Mouse (Mus musculus) MEL (cell line): ENCODE measurements around the gene Trir. TPM values are rescaled to one million over a fixed set of nuclear protein-coding genes. Genes with fewer than 3 reads are reported as not detected.
A peak's percentile ranks its signal among the peaks of the same experiment; 100 is the strongest.

Experiments
- DNase-seq: peaks from one replicate; pipeline ENCODE4 v3.0.0; 2011; ENCODE audit warnings: low read depth, low spot score
- H3K27ac ChIP-seq: 2 replicates; pipeline ENCODE4 v1.5.1; 2012; ENCODE audit warnings: low read depth, mild to moderate bottlenecking, control low read depth, low read length, moderate library complexity; ENCODE audit not compliant: control insufficient read depth
- H3K27me3 ChIP-seq, 2 experiments: fragments of 150-350 bp in 1 of 2; sonication (generic) in 1 of 2; 2 replicates each; pipeline ENCODE4 v1.6.1; 2012; ENCODE audit warnings: low read length in 2 of 2, mild to moderate bottlenecking in 2 of 2, improper control_type of control experiment in 1 of 2, moderate library complexity in 1 of 2; ENCODE audit not compliant: insufficient read depth in 2 of 2, control insufficient read depth in 1 of 2
- H3K36me3 ChIP-seq, 2 experiments: 2 replicates each; pipeline ENCODE4 v1.6.1; 2012 to 2014; ENCODE audit warnings: low read length in 2 of 2, improper control_type of control experiment in 1 of 2, inconsistent platforms in 1 of 2, mild to moderate bottlenecking in 1 of 2; ENCODE audit not compliant: insufficient read depth in 2 of 2, control insufficient read depth in 1 of 2
- H3K4me1 ChIP-seq, 2 experiments: fragments of 150-350 bp in 1 of 2; sonication (generic) in 1 of 2; 2 replicates each; pipeline ENCODE4 v1.6.1; 2012; ENCODE audit warnings: low read length in 2 of 2, improper control_type of control experiment in 1 of 2, mild to moderate bottlenecking in 1 of 2; ENCODE audit not compliant: insufficient read depth in 2 of 2, control insufficient read depth in 1 of 2
- H3K4me3 ChIP-seq, 2 experiments: fragments of 150-350 bp in 1 of 2; sonication (generic) in 1 of 2; 2 replicates each; pipeline ENCODE4 v1.5.1; 2012; ENCODE audit warnings: low read depth in 2 of 2, low read length in 2 of 2, mild to moderate bottlenecking in 2 of 2, moderate library complexity in 2 of 2, control low read depth in 1 of 2, improper control_type of control experiment in 1 of 2; ENCODE audit not compliant: control insufficient read depth in 1 of 2, insufficient read depth in 1 of 2
- H3K79me2 ChIP-seq: 2 replicates; pipeline ENCODE4 v1.6.1; 2012; ENCODE audit warnings: mild to moderate bottlenecking, low read length, moderate library complexity; ENCODE audit not compliant: control insufficient read depth, poor library complexity, insufficient read depth
- H3K9ac ChIP-seq: 2 replicates; pipeline ENCODE4 v1.6.1; 2012; ENCODE audit warnings: low read depth, mild to moderate bottlenecking, control low read depth, low read length, moderate library complexity; ENCODE audit not compliant: control insufficient read depth, poor library complexity, severe bottlenecking
- H3K9me3 ChIP-seq: fragments of 150-350 bp; sonication (generic); replicated peaks from 2 replicates; pipeline ENCODE4 v1.6.1; 2012; ENCODE audit warnings: mild to moderate bottlenecking, low read length, improper control_type of control experiment, moderate library complexity; ENCODE audit not compliant: insufficient read depth
- BHLHE40 ChIP-seq: IDR thresholded peaks from 2 replicates; pipeline ENCODE4 v1.6.1; 2012; ENCODE audit warnings: low read depth, mild to moderate bottlenecking, inconsistent platforms, low read length, improper control_type of control experiment, borderline replicate concordance
- CTCF ChIP-seq, 3 experiments: IDR thresholded peaks in 2 of 3; conservative IDR thresholded peaks in 1 of 3; 2 replicates each; pipeline ENCODE4 v1.5.1; 2011 to 2012; ENCODE audit warnings: low read length in 3 of 3, low read depth in 2 of 3, mild to moderate bottlenecking in 2 of 3, improper control_type of control experiment in 1 of 3, inconsistent platforms in 1 of 3, mixed read lengths in 1 of 3, moderate library complexity in 1 of 3; ENCODE audit not compliant: control insufficient read depth in 1 of 3, insufficient read depth in 1 of 3, poor library complexity in 1 of 3, severe bottlenecking in 1 of 3
- E2F4 ChIP-seq: IDR thresholded peaks from 2 replicates; pipeline ENCODE4 v1.6.1; 2011; ENCODE audit warnings: low read depth, low read length, improper control_type of control experiment, borderline replicate concordance
- ELF1 ChIP-seq: IDR thresholded peaks from 2 replicates; pipeline ENCODE4 v1.6.1; 2014; ENCODE audit warnings: low read depth, mild to moderate bottlenecking, inconsistent platforms, low read length, improper control_type of control experiment, moderate library complexity
- EP300 ChIP-seq, 2 experiments: IDR thresholded peaks; 2 replicates each; pipeline ENCODE4 v1.6.1; 2011; ENCODE audit warnings: improper control_type of control experiment in 2 of 2, low read length in 2 of 2, low read depth in 1 of 2, mild to moderate bottlenecking in 1 of 2
- ETS1 ChIP-seq: IDR thresholded peaks from 2 replicates; pipeline ENCODE4 v1.6.1; 2012; ENCODE audit warnings: low read depth, mild to moderate bottlenecking, inconsistent platforms, low read length, improper control_type of control experiment, moderate library complexity
- GATA1 ChIP-seq: IDR thresholded peaks from 2 replicates; pipeline ENCODE4 v1.6.1; 2011; ENCODE audit warnings: low read depth, low read length, improper control_type of control experiment
- HCFC1 ChIP-seq: IDR thresholded peaks from 2 replicates; pipeline ENCODE4 v1.6.1; 2012; ENCODE audit warnings: low read depth, mild to moderate bottlenecking, inconsistent platforms, low read length, improper control_type of control experiment, moderate library complexity
- JUND ChIP-seq: IDR thresholded peaks from 2 replicates; pipeline ENCODE4 v1.6.1; 2011; ENCODE audit warnings: low read depth, mild to moderate bottlenecking, improper control_type of control experiment, low read length
- KAT2A ChIP-seq: conservative IDR thresholded peaks from 2 replicates; pipeline ENCODE4 v1.6.1; 2012; ENCODE audit warnings: low read depth, low read length, improper control_type of control experiment, inconsistent platforms
- MAFK ChIP-seq: IDR thresholded peaks from 2 replicates; pipeline ENCODE4 v1.6.1; 2011; ENCODE audit warnings: low read depth, mild to moderate bottlenecking, low read length, improper control_type of control experiment, borderline replicate concordance
- MAX ChIP-seq: IDR thresholded peaks from 2 replicates; pipeline ENCODE4 v1.6.1; 2011; ENCODE audit warnings: low read length, improper control_type of control experiment
- MAZ ChIP-seq: IDR thresholded peaks from 2 replicates; pipeline ENCODE4 v1.6.1; 2012; ENCODE audit warnings: low read depth, mild to moderate bottlenecking, inconsistent platforms, low read length, improper control_type of control experiment
- MEF2A ChIP-seq: IDR thresholded peaks from 2 replicates; pipeline ENCODE4 v1.6.1; 2014; ENCODE audit warnings: low read depth, mild to moderate bottlenecking, inconsistent platforms, low read length, improper control_type of control experiment; ENCODE audit not compliant: poor library complexity, insufficient replicate concordance, severe bottlenecking; ENCODE audit errors: extremely low read depth
- MXI1 ChIP-seq: IDR thresholded peaks from 2 replicates; pipeline ENCODE4 v1.6.1; 2011; ENCODE audit warnings: mild to moderate bottlenecking, low read depth, low read length, improper control_type of control experiment
- MYC ChIP-seq: IDR thresholded peaks from 2 replicates; pipeline ENCODE4 v1.6.1; 2011; ENCODE audit warnings: low read depth, mild to moderate bottlenecking, low read length, improper control_type of control experiment, moderate library complexity
- NELFE ChIP-seq: IDR thresholded peaks from 2 replicates; pipeline ENCODE4 v1.6.1; 2011; ENCODE audit warnings: low read depth, low read length, improper control_type of control experiment
- POLR2A ChIP-seq, 2 experiments: IDR thresholded peaks; 2 replicates each; pipeline ENCODE4 v1.6.1; 2011 to 2012; ENCODE audit warnings: low read length in 2 of 2, mild to moderate bottlenecking in 2 of 2, control low read depth in 1 of 2, improper control_type of control experiment in 1 of 2, low read depth in 1 of 2, moderate library complexity in 1 of 2; ENCODE audit not compliant: control insufficient read depth in 1 of 2, insufficient read depth in 1 of 2, poor library complexity in 1 of 2
- POLR2AphosphoS2 ChIP-seq: IDR thresholded peaks from 2 replicates; pipeline ENCODE4 v1.6.1; 2011; ENCODE audit warnings: low read length, improper control_type of control experiment
- RCOR1 ChIP-seq: IDR thresholded peaks from 2 replicates; pipeline ENCODE4 v1.6.1; 2012; ENCODE audit warnings: low read depth, mild to moderate bottlenecking, inconsistent platforms, low read length, improper control_type of control experiment
- SMC3 ChIP-seq: IDR thresholded peaks from 2 replicates; pipeline ENCODE4 v1.6.1; 2011; ENCODE audit warnings: low read depth, low read length, improper control_type of control experiment
- TBP ChIP-seq: IDR thresholded peaks from 2 replicates; pipeline ENCODE4 v1.8.0; 2011; ENCODE audit warnings: low read depth, low read length, improper control_type of control experiment
- UBTF ChIP-seq: IDR thresholded peaks from 2 replicates; pipeline ENCODE4 v1.6.1; 2012; ENCODE audit warnings: low read depth, mild to moderate bottlenecking, inconsistent platforms, low read length, improper control_type of control experiment, moderate library complexity, borderline replicate concordance; ENCODE audit not compliant: insufficient read depth
- USF1 ChIP-seq: IDR thresholded peaks from 2 replicates; pipeline ENCODE4 v1.6.1; 2014; ENCODE audit warnings: low read depth, mild to moderate bottlenecking, inconsistent platforms, low read length, improper control_type of control experiment, moderate library complexity
- USF2 ChIP-seq, 2 experiments: IDR thresholded peaks; 2 replicates each; pipeline ENCODE4 v1.6.1; 2011 to 2012; ENCODE audit warnings: improper control_type of control experiment in 2 of 2, low read length in 2 of 2, borderline replicate concordance in 1 of 2, inconsistent platforms in 1 of 2, low read depth in 1 of 2, mild to moderate bottlenecking in 1 of 2; ENCODE audit not compliant: insufficient read depth in 1 of 2
- ZC3H11A ChIP-seq: IDR thresholded peaks from 2 replicates; pipeline ENCODE4 v1.6.1; 2012; ENCODE audit warnings: low read depth, mild to moderate bottlenecking, inconsistent platforms, low read length, improper control_type of control experiment
- ZKSCAN1 ChIP-seq: IDR thresholded peaks from 2 replicates; pipeline ENCODE4 v1.6.1; 2012; ENCODE audit warnings: low read depth, mild to moderate bottlenecking, inconsistent platforms, low read length, improper control_type of control experiment, moderate library complexity
- ZMIZ1 ChIP-seq: IDR thresholded peaks from 2 replicates; pipeline ENCODE4 v1.6.1; 2012; ENCODE audit warnings: low read depth, mild to moderate bottlenecking, inconsistent platforms, low read length, improper control_type of control experiment, moderate library complexity
- polyA plus RNA-seq, 2 experiments: library from polyadenylated mRNA; stranded (reverse) in 1 of 2; unstranded in 1 of 2; fragments of >175 nt in 1 of 2; fragments of >200 nt in 1 of 2; gene quantifications; 2 replicates each; pipeline versions ENCODE4 v1.2.1 to v1.2.4; 2012; ENCODE audit warnings: low replicate concordance in 2 of 2, low read depth in 1 of 2; ENCODE audit not compliant: insufficient read length in 2 of 2, insufficient read depth in 1 of 2, missing spikeins in 1 of 2
- total RNA-seq: library from RNA; depleted of rRNA; stranded (reverse); fragments of 300-350 nt; gene quantifications from 2 replicates; pipeline ENCODE4 v1.2.3, GENCODE M21; 2012

The Trir gene
- total and polyA plus RNA-seq, 3 experiments: 264 to 442 (median 283) TPM

DNA sequence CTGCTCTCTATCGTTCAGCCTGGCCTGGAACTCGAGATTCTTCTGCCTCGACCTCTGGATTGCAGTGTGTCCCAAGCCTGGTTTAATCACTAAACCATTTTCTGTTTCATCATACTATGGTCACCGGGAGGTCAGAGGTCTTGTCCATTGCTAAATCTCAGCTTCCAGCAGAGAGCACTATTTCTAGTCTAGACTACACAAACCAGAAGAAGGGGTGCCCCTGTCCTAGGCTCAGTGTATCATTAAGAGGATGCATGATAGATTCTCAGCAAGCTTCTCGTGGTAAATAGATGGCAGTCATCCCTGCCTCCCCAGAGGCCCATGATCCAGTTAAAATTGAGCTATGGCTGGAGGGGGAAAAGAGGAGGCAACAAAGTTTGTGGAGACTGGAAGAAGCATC, 44.4 kb downstream of the Trir start:
- DNase-seq: peak; percentile 53
- TF ChIP-seq MAFK (no peak), SMC3 (no peak), MAX (no peak), BHLHE40 (no peak), GATA1 (no peak), MXI1 (no peak), JUND (no peak), TBP (no peak), RCOR1 (no peak)
- Histone ChIP-seq H3K4me1 (peaks cover 2 to 12% of the 10 kb centered on the region in 2 experiments; a peak in 3 of 4 replicates), H3K9ac (peak overlapping the region; percentile 94), H3K79me2 (peaks cover 15% of the 10 kb centered on the region), H3K36me3 (peaks cover 0 to 8% of the 10 kb centered on the region in 2 experiments; a peak in 3 of 4 replicates), H3K9me3 (no peaks in the 10 kb centered on the region), H3K4me3 (peak overlapping the region; percentile 86 to 90), H3K27me3 (no peaks in the 10 kb centered on the region), H3K27ac (peak overlapping the region; percentile 77)

DNA sequence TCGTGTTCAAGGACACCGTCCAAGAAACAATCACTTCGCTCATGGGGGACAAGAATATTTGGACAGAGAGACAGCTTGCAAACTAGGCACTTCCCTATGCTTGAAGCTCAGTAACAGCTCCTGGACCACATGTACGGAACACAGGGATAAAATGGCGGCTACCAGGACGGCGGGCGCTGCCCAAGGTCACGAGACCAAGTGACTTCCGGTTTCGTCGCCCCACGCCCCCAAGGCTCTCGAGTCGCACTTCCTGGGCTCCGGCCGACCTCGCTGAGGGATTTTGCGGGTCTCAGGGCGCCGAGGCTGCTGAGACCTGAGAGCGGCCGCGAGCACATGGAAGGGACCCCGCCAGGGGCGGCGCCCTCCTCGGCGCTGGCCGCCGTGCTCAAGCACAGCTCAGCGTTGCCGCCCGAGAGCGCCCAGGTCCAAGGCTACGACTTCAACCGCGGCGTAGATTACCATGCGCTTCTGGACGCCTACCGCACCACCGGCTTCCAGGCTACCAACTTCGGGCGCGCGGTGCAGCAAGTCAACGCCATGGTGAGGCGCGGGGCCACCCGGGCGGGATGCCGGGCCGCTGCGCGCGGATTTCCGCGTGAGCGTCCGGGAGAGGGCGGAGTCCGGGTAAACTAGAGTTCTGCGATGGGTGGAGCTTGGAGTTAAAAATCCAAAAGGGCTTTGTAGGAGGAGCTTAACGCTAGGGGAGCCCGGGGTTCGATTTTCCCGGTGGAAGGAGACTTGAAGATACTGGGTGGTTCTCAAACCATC, 45.1 kb downstream of the Trir start, which contains the start of gene Dhps:
Dhps (plus strand) TSS at position 244 of the 768 bp plus-strand sequence.
- Histone ChIP-seq H3K9ac (peak within 1 kb of the TSS; percentile 94), H3K27ac (peak within 1 kb of the TSS; percentile 87), H3K4me1 (peaks cover 2 to 12% of the 10 kb centered on the region in 2 experiments; a peak in 3 of 4 replicates), H3K79me2 (peaks cover 15% of the 10 kb centered on the region), H3K4me3 (peak within 1 kb of the TSS; percentile 86 to 90), H3K36me3 (peaks cover 0 to 8% of the 10 kb centered on the region in 2 experiments; a peak in 3 of 4 replicates), H3K27me3 (no peaks in the 10 kb centered on the region), H3K9me3 (no peaks in the 10 kb centered on the region)
- DNase-seq: peak; percentile 95
- peak; percentile 78 for TF ChIP-seq ELF1
- TF ChIP-seq ETS1: peak; percentile 37; the same call in 1 of the 2 replicates
- TF ChIP-seq POLR2AphosphoS2: peak; percentile 44; the same call in 1 of the 2 replicates
- TF ChIP-seq USF1: peak; percentile 96
- peak; percentile 98 for TF ChIP-seq MYC
- TF ChIP-seq MAX: peak; percentile 94
- TF ChIP-seq EP300 (IDR thresholded peaks at IDR 0.05; ENCODE audit: low read depth in 1 of 2, low read length in 2 of 2): no peak
- no peak for TF ChIP-seq ZC3H11A
- peak; percentile 40 to 77; a peak in 2 of 4 replicates for TF ChIP-seq USF2 (IDR thresholded peaks at IDR 0.05; ENCODE audit: borderline replicate concordance in 1 of 2, insufficient read depth in 1 of 2, low read depth in 1 of 2, low read length in 2 of 2)
- TF ChIP-seq RCOR1: no peak
- TF ChIP-seq MAZ: peak; percentile 41; the same call in 1 of the 2 replicates
- peak; percentile 85 for TF ChIP-seq NELFE
- TF ChIP-seq E2F4: 0 out of 2 replicates have a peak, but pooled peaks have one; percentile 16
- peak; percentile 77; the same call in 1 of the 2 replicates for TF ChIP-seq MXI1
- peak; percentile 81 for TF ChIP-seq TBP
- TF ChIP-seq MEF2A: no peak
- peak; percentile 80 for TF ChIP-seq ZMIZ1
- peak; percentile 94 for TF ChIP-seq BHLHE40
- peak; percentile 88 for TF ChIP-seq HCFC1
- TF ChIP-seq POLR2A (IDR thresholded peaks at IDR 0.05; ENCODE audit: control insufficient read depth in 1 of 2, insufficient read depth in 1 of 2, low read depth in 1 of 2, low read length in 2 of 2, poor library complexity in 1 of 2): peak; percentile 78 to 83
- TF ChIP-seq KAT2A: peak; percentile 55; the same call in 1 of the 2 replicates
- TF ChIP-seq UBTF: 0 out of 2 replicates have a peak, but pooled peaks have one; percentile 8
- TF ChIP-seq CTCF (IDR thresholded peaks at IDR 0.05 in 2 of 3, conservative IDR thresholded peaks at IDR 0.05 in 1 of 3; ENCODE audit: control insufficient read depth in 1 of 3, insufficient read depth in 1 of 3, low read depth in 2 of 3, low read length in 3 of 3, poor library complexity in 1 of 3, severe bottlenecking in 1 of 3): no peak
- no peak for TF ChIP-seq ZKSCAN1
